Mouse (Mus musculus): ENCODE results near the gene Cct8. TPM values are rescaled to one million over a fixed set of nuclear protein-coding genes. Genes with fewer than 3 reads are reported as not detected.
A peak's percentile ranks its signal among the peaks of the same experiment; 100 is the strongest.

Cct8 gene
- polyA plus RNA-seq, 1 experiment from 2014 or later: 391 TPM

DNA sequence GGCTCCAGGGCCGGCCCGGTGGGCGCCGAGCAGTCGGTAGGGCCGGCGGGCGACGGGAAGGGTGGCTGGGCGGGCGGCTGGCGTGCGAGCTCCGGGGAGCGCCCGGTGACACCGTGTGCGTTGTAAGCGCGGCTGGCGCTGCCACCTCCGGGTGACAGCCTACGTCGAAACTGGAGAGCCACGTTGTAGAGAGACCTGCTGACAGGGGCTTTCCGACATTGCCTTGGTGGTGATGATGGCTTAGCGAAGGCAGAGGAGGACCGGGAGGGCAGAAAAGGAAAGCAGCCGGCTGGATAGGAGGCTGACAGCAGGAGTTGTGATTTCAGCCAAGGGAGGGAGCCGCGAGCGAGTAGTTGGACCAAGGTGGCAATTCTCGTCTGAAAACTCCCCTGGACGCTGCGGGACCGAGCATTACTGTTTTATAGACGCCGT lies 40.5 kb downstream of the Cct8 start:
- H3K27me3 ChIP-seq (replicated peaks; ENCODE audit: control insufficient read depth, insufficient read depth, low read length): no peaks in the 10 kb centered on the region
- peak overlapping the region; percentile 68 for H3K4me3 ChIP-seq (ENCODE audit: low read depth, low read length)
- WGBS: under 1% methylated on average over 33 of the region's 38 CpGs
- peak overlapping the region; percentile 90 for H3K4me2 ChIP-seq (ENCODE audit: low read depth, low read length)
- H3K36me3 ChIP-seq (ENCODE audit: control insufficient read depth, insufficient read depth, low read length): 0 out of 2 replicates have a peak, but pooled peaks cover 9% of the 10 kb centered on the region
- H3K4me1 ChIP-seq (ENCODE audit: control insufficient read depth, insufficient read depth, low read length): peaks cover 14% of the 10 kb centered on the region
- H3K27ac ChIP-seq (replicated peaks; ENCODE audit: low read depth, low read length): peak overlapping the region; percentile 79
- peak overlapping the region; percentile 92 for H3K9ac ChIP-seq (ENCODE audit: low read depth, low read length)
- ATAC-seq (ENCODE audit: low read depth) (peak; percentile 64), DNase-seq (ENCODE audit: low spot score) (peak; percentile 12)
- 0 out of 2 replicates have a peak, but pooled peaks cover 3% of the 10 kb centered on the region for H3K9me3 ChIP-seq (ENCODE audit: control insufficient read depth, low read length)

DNA sequence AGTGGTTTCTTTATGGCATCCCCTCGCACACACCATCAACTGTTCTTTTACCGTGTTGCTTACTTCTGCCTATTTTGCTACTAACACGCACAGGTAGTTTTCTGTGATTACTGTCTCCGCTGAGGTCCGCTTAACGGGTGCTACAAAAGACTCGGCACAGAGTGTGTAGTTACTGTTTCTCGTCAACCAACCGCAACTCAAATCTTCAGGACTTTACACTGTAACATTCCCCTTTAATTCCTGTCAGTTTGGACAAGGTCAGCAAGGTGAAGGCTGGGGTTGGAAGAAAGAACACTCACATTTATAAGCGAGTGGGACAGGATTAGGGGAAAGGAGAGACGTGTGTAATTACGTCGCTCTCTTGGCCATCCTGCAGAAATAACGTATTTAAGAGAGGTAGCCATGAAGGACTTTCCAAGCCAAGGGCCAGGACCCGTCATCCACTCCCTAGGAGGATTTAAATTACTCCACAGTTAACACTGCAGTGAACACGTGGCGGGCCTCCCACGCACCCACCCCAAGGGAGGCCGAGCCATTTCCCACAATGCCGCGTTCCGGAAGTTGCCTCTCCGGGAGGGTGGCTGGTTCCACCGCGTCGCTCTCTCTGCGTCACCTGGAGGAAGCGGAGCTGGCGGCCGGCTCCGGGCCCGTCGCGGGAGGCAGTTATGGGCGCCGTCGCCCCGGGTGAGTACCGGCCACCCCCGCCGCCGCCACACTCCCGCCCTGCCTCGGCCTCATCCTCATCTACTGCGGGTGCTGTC lies 41.1 kb downstream of the Cct8 start, which contains the start of gene Usp16:
Usp16 (plus strand) TSS at position 285 of the 761 bp plus-strand sequence.
- peak within 1 kb of the TSS; percentile 68 for H3K4me3 ChIP-seq (ENCODE audit: low read depth, low read length)
- 12% methylated on average over 30 of the region's 45 CpGs for WGBS
- H3K9me3 ChIP-seq (ENCODE audit: control insufficient read depth, low read length): 0 out of 2 replicates have a peak, but pooled peaks cover 3% of the 10 kb centered on the region
- H3K36me3 ChIP-seq (ENCODE audit: control insufficient read depth, insufficient read depth, low read length): 0 out of 2 replicates have a peak, but pooled peaks cover 6% of the 10 kb centered on the region
- H3K9ac ChIP-seq (ENCODE audit: low read depth, low read length): peak within 1 kb of the TSS; percentile 92
- peak within 1 kb of the TSS; percentile 79 for H3K27ac ChIP-seq (replicated peaks; ENCODE audit: low read depth, low read length)
- DNase-seq (ENCODE audit: low spot score) (peak; percentile 97), ATAC-seq (ENCODE audit: low read depth) (peak; percentile 98)
- peaks cover 14% of the 10 kb centered on the region for H3K4me1 ChIP-seq (ENCODE audit: control insufficient read depth, insufficient read depth, low read length)
- H3K4me2 ChIP-seq (ENCODE audit: low read depth, low read length): peak within 1 kb of the TSS; percentile 90
- H3K27me3 ChIP-seq (replicated peaks; ENCODE audit: control insufficient read depth, insufficient read depth, low read length): no peaks in the 10 kb centered on the region

GRCm38 (mm10) chr16:87453226-87453625 lies 42.4 kb downstream of the Cct8 start:
- Histone ChIP-seq H3K4me2 (ENCODE audit: low read depth, low read length) (no peak overlapping the region), H3K9ac (ENCODE audit: low read depth, low read length) (no peak overlapping the region), H3K4me3 (ENCODE audit: low read depth, low read length) (no peak overlapping the region), H3K9me3 (ENCODE audit: control insufficient read depth, low read length) (0 out of 2 replicates have a peak, but pooled peaks cover 3% of the 10 kb centered on the region), H3K27ac (replicated peaks; ENCODE audit: low read depth, low read length) (no peak overlapping the region), H3K27me3 (replicated peaks; ENCODE audit: control insufficient read depth, insufficient read depth, low read length) (no peaks in the 10 kb centered on the region), H3K4me1 (ENCODE audit: control insufficient read depth, insufficient read depth, low read length) (peaks cover 14% of the 10 kb centered on the region), H3K36me3 (ENCODE audit: control insufficient read depth, insufficient read depth, low read length) (no peaks in the 10 kb centered on the region)
- WGBS: 93% methylated on average over 2 of the region's 2 CpGs
- no peak for DNase-seq (ENCODE audit: low spot score)
- ATAC-seq (ENCODE audit: low read depth): no peak

GRCm38 (mm10) chr16:87445528-87445927 lies 50.1 kb downstream of the Cct8 start:
- Histone ChIP-seq H3K4me1 (ENCODE audit: control insufficient read depth, insufficient read depth, low read length) (peaks cover 6% of the 10 kb centered on the region), H3K4me3 (ENCODE audit: low read depth, low read length) (no peak overlapping the region), H3K4me2 (ENCODE audit: low read depth, low read length) (no peak overlapping the region), H3K27me3 (replicated peaks; ENCODE audit: control insufficient read depth, insufficient read depth, low read length) (no peaks in the 10 kb centered on the region), H3K36me3 (ENCODE audit: control insufficient read depth, insufficient read depth, low read length) (no peaks in the 10 kb centered on the region), H3K9me3 (ENCODE audit: control insufficient read depth, low read length) (no peaks in the 10 kb centered on the region), H3K9ac (ENCODE audit: low read depth, low read length) (no peak overlapping the region), H3K27ac (replicated peaks; ENCODE audit: low read depth, low read length) (no peak overlapping the region)
- no peak for DNase-seq (ENCODE audit: low spot score)
- 93% methylated on average over 3 of the region's 3 CpGs for WGBS
- ATAC-seq (ENCODE audit: low read depth): no peak

- no peak for ATAC-seq (ENCODE audit: low read depth)
Measured at GRCm38 (mm10) chr16:87445110-87445509, 50.6 kb downstream of the Cct8 start.

GRCm38 (mm10) chr16:87444071-87444470 lies 51.6 kb downstream of the Cct8 start:
- Histone ChIP-seq H3K36me3 (ENCODE audit: control insufficient read depth, insufficient read depth, low read length) (no peaks in the 10 kb centered on the region), H3K9ac (ENCODE audit: low read depth, low read length) (no peak overlapping the region), H3K27ac (replicated peaks; ENCODE audit: low read depth, low read length) (no peak overlapping the region), H3K4me3 (ENCODE audit: low read depth, low read length) (no peak overlapping the region), H3K9me3 (ENCODE audit: control insufficient read depth, low read length) (no peaks in the 10 kb centered on the region), H3K4me1 (ENCODE audit: control insufficient read depth, insufficient read depth, low read length) (peaks cover 10% of the 10 kb centered on the region), H3K4me2 (ENCODE audit: low read depth, low read length) (no peak overlapping the region), H3K27me3 (replicated peaks; ENCODE audit: control insufficient read depth, insufficient read depth, low read length) (no peaks in the 10 kb centered on the region)
- no peak for DNase-seq (ENCODE audit: low spot score)
- 45% methylated on average over 1 of the region's 1 CpGs for WGBS
- no peak for ATAC-seq (ENCODE audit: low read depth)

More at GRCm38 (mm10) chr16:87445110-87445509, 50.6 kb downstream of the Cct8 start:
- no peaks in the 10 kb centered on the region for H3K36me3 ChIP-seq (ENCODE audit: control insufficient read depth, insufficient read depth, low read length)
- H3K4me3 ChIP-seq (ENCODE audit: low read depth, low read length): no peak overlapping the region
- no peak overlapping the region for H3K4me2 ChIP-seq (ENCODE audit: low read depth, low read length)
- H3K4me1 ChIP-seq (ENCODE audit: control insufficient read depth, insufficient read depth, low read length): peaks cover 6% of the 10 kb centered on the region
- H3K27ac ChIP-seq (replicated peaks; ENCODE audit: low read depth, low read length): no peak overlapping the region
- no peak for DNase-seq (ENCODE audit: low spot score)
- no peaks in the 10 kb centered on the region for H3K9me3 ChIP-seq (ENCODE audit: control insufficient read depth, low read length)
- no peak overlapping the region for H3K9ac ChIP-seq (ENCODE audit: low read depth, low read length)
- no peaks in the 10 kb centered on the region for H3K27me3 ChIP-seq (replicated peaks; ENCODE audit: control insufficient read depth, insufficient read depth, low read length)

DNA sequence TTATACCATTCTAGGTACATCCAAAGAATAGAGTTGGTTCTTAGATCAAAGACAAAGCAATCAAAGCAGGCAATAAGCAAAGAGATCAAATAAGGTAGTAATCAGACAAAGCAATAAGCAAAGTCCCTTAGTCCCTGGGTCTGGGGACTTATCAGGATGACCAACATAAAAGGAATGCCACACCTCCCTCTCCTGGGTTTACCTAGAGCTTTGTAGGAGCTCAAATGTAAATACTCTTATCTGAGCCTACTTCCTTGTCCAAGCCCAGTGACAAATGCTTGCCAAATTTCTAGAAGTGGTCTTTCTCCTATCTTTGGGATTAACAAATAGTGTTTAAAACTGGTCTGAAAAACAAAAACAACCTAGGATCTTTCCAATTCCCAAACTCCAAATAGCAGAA lies 52.4 kb downstream of the Cct8 start:
- H3K4me1 ChIP-seq (ENCODE audit: control insufficient read depth, insufficient read depth, low read length): peaks cover 10% of the 10 kb centered on the region
- H3K27me3 ChIP-seq (replicated peaks; ENCODE audit: control insufficient read depth, insufficient read depth, low read length): no peaks in the 10 kb centered on the region
- ATAC-seq (ENCODE audit: low read depth): no peak

DNA sequence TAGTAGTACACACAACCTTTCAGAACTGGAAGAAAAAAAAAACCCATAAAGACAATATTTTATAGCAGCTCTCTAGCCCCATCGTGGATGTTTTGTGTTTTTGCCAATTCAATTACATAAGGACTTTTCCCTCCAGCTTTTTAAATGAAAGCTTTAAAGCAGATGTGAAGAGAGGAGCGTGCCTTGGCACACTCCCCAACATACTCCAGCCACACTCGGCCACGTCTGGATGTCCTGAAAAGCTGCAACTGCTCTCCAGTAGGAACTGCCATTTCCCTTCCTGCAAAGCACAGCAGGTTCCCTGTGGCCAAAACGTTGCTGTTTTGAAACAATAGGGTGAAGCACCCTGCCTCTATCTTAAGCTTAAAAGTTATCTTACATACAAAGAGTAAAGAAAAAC lies 53.4 kb downstream of the Cct8 start:
- Histone ChIP-seq H3K4me2 (ENCODE audit: low read depth, low read length) (no peak overlapping the region), H3K9ac (ENCODE audit: low read depth, low read length) (no peak overlapping the region), H3K27me3 (replicated peaks; ENCODE audit: control insufficient read depth, insufficient read depth, low read length) (no peaks in the 10 kb centered on the region), H3K9me3 (ENCODE audit: control insufficient read depth, low read length) (no peaks in the 10 kb centered on the region), H3K27ac (replicated peaks; ENCODE audit: low read depth, low read length) (no peak overlapping the region), H3K4me3 (ENCODE audit: low read depth, low read length) (no peak overlapping the region), H3K36me3 (ENCODE audit: control insufficient read depth, insufficient read depth, low read length) (no peaks in the 10 kb centered on the region), H3K4me1 (ENCODE audit: control insufficient read depth, insufficient read depth, low read length) (peaks cover 10% of the 10 kb centered on the region)
- 40% methylated on average over 5 of the region's 5 CpGs for WGBS
- ATAC-seq (ENCODE audit: low read depth) (no peak), DNase-seq (ENCODE audit: low spot score) (peak; percentile 39)

More for the DNA sequence above, 52.4 kb downstream of the Cct8 start:
- no peak overlapping the region for H3K4me2 ChIP-seq (ENCODE audit: low read depth, low read length)
- H3K27ac ChIP-seq (replicated peaks; ENCODE audit: low read depth, low read length): no peak overlapping the region
- no peak overlapping the region for H3K9ac ChIP-seq (ENCODE audit: low read depth, low read length)
- no peak overlapping the region for H3K4me3 ChIP-seq (ENCODE audit: low read depth, low read length)
- H3K9me3 ChIP-seq (ENCODE audit: control insufficient read depth, low read length): no peaks in the 10 kb centered on the region
- H3K36me3 ChIP-seq (ENCODE audit: control insufficient read depth, insufficient read depth, low read length): no peaks in the 10 kb centered on the region
- no peak for DNase-seq (ENCODE audit: low spot score)

DNA sequence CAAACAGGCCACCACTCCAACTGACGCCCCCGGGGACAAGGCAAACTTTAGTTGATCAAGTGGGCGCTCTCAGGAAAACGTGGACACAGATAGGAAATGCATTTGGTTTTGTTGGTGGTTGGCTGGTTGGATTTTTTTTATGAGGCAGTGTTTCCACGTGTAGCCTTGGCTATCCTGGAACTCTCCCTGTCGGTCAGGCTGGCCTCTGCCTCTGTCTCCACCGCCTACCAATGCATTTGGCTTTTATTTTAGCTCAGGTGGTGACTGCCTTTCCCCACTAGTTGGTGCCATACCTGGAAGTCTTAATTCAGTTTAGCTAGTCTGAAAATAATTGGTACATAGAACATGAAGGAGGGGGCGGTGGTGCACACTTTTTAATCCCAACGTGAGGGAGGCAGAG lies 54.6 kb downstream of the Cct8 start:
- Histone ChIP-seq H3K27ac (replicated peaks; ENCODE audit: low read depth, low read length) (no peak overlapping the region), H3K27me3 (replicated peaks; ENCODE audit: control insufficient read depth, insufficient read depth, low read length) (no peaks in the 10 kb centered on the region), H3K4me1 (ENCODE audit: control insufficient read depth, insufficient read depth, low read length) (peaks cover 10% of the 10 kb centered on the region), H3K4me2 (ENCODE audit: low read depth, low read length) (peak overlapping the region; percentile 84), H3K9me3 (ENCODE audit: control insufficient read depth, low read length) (no peaks in the 10 kb centered on the region), H3K9ac (ENCODE audit: low read depth, low read length) (peak overlapping the region; percentile 75), H3K4me3 (ENCODE audit: low read depth, low read length) (peak overlapping the region; percentile 59), H3K36me3 (ENCODE audit: control insufficient read depth, insufficient read depth, low read length) (no peaks in the 10 kb centered on the region)
- no peak for ATAC-seq (ENCODE audit: low read depth)
- no peak for DNase-seq (ENCODE audit: low spot score)
- WGBS: 20% methylated on average over 9 of the region's 9 CpGs
